Mouse (Mus musculus) forebrain, embryonic 10.5 days (tissue): ENCODE measurements at regions not wholly inside any gene's neighbourhood (a gene's known extent, or its start where the extent isn't known, plus 50 kb on each side); places are given as distances from the start of the nearest gene placed in this dataset.
"Not testable (repeated sequence)": the region's sequence is repeated elsewhere in the genome, so short reads cannot be mapped to it uniquely, and the experiment has no call there.

ENCODE experiments used
- DNase-seq: peaks from one replicate; pipeline ENCODE4 v3.0.0-alpha.2; 2017; ENCODE audit warnings: low spot score; ENCODE audit errors: extremely low spot score
- H3K27ac ChIP-seq: fragments of 300-500 bp; sonication (generic); 2 replicates; pipeline ENCODE4 v1.5.1; 2016; ENCODE audit warnings: mild to moderate bottlenecking
- H3K27me3 ChIP-seq: fragments of 300-500 bp; sonication (generic); 2 replicates; pipeline ENCODE4 v1.6.1; 2016; ENCODE audit warnings: mild to moderate bottlenecking; ENCODE audit not compliant: poor library complexity, severe bottlenecking
- H3K36me3 ChIP-seq: fragments of 300-500 bp; sonication (generic); replicated peaks from 2 replicates; pipeline ENCODE4 v1.6.1; 2016; ENCODE audit warnings: mild to moderate bottlenecking, moderate library complexity
- H3K4me1 ChIP-seq: fragments of 300-500 bp; sonication (generic); 2 replicates; pipeline ENCODE4 v1.6.1; 2016
- H3K4me3 ChIP-seq: fragments of 300-500 bp; sonication (generic); 2 replicates; pipeline ENCODE4 v1.5.1; 2016; ENCODE audit warnings: mild to moderate bottlenecking, moderate library complexity
- H3K9me3 ChIP-seq: fragments of 300-500 bp; sonication (generic); 2 replicates; pipeline ENCODE4 v1.6.1; 2016; ENCODE audit warnings: mild to moderate bottlenecking, moderate library complexity
- WGBS: fragments of 180-500 bp; shearing (Covaris S2); methylation state at CpG from one replicate; pipeline ENCODE4 v1.1.7; 2016; 5-methylcytosine and 5-hydroxymethylcytosine counted together

GRCm38 (mm10) chr1:7671566-7671965 lies 2863.9 kb downstream of the Gm37988 start:
- no peak for DNase-seq
- H3K27me3 ChIP-seq: no peaks in the 10 kb centered on the region
- H3K9me3 ChIP-seq: no peaks in the 10 kb centered on the region
- H3K36me3 ChIP-seq: no peaks in the 10 kb centered on the region
- H3K4me3 ChIP-seq: no peak overlapping the region
- H3K27ac ChIP-seq: no peak overlapping the region
- no peaks in the 10 kb centered on the region for H3K4me1 ChIP-seq

GRCm38 (mm10) chr1:7709206-7709605 lies 2901.5 kb downstream of the Gm37988 start:
- H3K9me3 ChIP-seq: peaks cover 18% of the 10 kb centered on the region
- not testable (repeated sequence) for H3K4me3 ChIP-seq
- WGBS: 91% methylated on average over 6 of the region's 6 CpGs

GRCm38 (mm10) chr1:7732725-7733124 lies 2925.0 kb downstream of the Gm37988 start:
- no peak overlapping the region for H3K4me3 ChIP-seq
- no peak for DNase-seq
- H3K36me3 ChIP-seq: no peaks in the 10 kb centered on the region
- H3K4me1 ChIP-seq: no peaks in the 10 kb centered on the region
- no peak overlapping the region for H3K27ac ChIP-seq
- H3K9me3 ChIP-seq: no peaks in the 10 kb centered on the region
- H3K27me3 ChIP-seq: no peaks in the 10 kb centered on the region
- WGBS: 63% methylated on average over 1 of the region's 1 CpGs

More at GRCm38 (mm10) chr1:7709206-7709605, 2901.5 kb downstream of the Gm37988 start:
- H3K36me3 ChIP-seq, H3K27ac ChIP-seq, H3K27me3 ChIP-seq, DNase-seq, H3K4me1 ChIP-seq: not testable (repeated sequence)

GRCm38 (mm10) chr1:7737331-7737730 lies 2929.6 kb downstream of the Gm37988 start:
- Histone ChIP-seq H3K36me3 (no peaks in the 10 kb centered on the region), H3K27me3 (no peaks in the 10 kb centered on the region), H3K27ac (no peak overlapping the region), H3K9me3 (no peaks in the 10 kb centered on the region), H3K4me1 (no peaks in the 10 kb centered on the region), H3K4me3 (no peak overlapping the region)
- WGBS: 87% methylated on average over 4 of the region's 4 CpGs
- DNase-seq: no peak

- Histone ChIP-seq H3K36me3 (no peaks in the 10 kb centered on the region), H3K27me3 (no peaks in the 10 kb centered on the region), H3K9me3 (no peaks in the 10 kb centered on the region), H3K27ac (no peak overlapping the region), H3K4me3 (no peak overlapping the region), H3K4me1 (no peaks in the 10 kb centered on the region)
- 87% methylated on average over 5 of the region's 5 CpGs for WGBS
- DNase-seq: no peak
Observed at GRCm38 (mm10) chr1:7745887-7746286, 2938.2 kb downstream of the Gm37988 start.

GRCm38 (mm10) chr1:7776720-7777119 lies 2969.0 kb downstream of the Gm37988 start:
- Histone ChIP-seq H3K4me1 (peaks cover 28% of the 10 kb centered on the region), H3K36me3 (no peaks in the 10 kb centered on the region), H3K9me3 (no peaks in the 10 kb centered on the region), H3K27ac (no peak overlapping the region), H3K27me3 (no peaks in the 10 kb centered on the region), H3K4me3 (no peak overlapping the region)
- DNase-seq: no peak
- 11% methylated on average over 1 of the region's 1 CpGs for WGBS

- DNase-seq: peak; percentile 42
- Histone ChIP-seq H3K27ac (peak overlapping the region; percentile 63; the same call in 1 of the 2 replicates), H3K4me3 (peak overlapping the region; percentile 20; the same call in 1 of the 2 replicates)
Observed at GRCm38 (mm10) chr1:7777191-7778044, 2969.7 kb downstream of the Gm37988 start.

GRCm38 (mm10) chr1:7778045-7778565 lies 2970.4 kb downstream of the Gm37988 start:
- not testable (repeated sequence) for H3K4me3 ChIP-seq, H3K27me3 ChIP-seq, H3K9me3 ChIP-seq, H3K36me3 ChIP-seq, DNase-seq, H3K27ac ChIP-seq
- H3K4me1 ChIP-seq: peaks cover 28% of the 10 kb centered on the region
- WGBS: 43% methylated on average over 5 of the region's 5 CpGs

More at GRCm38 (mm10) chr1:7777191-7778044, 2969.7 kb downstream of the Gm37988 start:
- no peaks in the 10 kb centered on the region for H3K27me3 ChIP-seq
- 7% methylated on average over 11 of the region's 11 CpGs for WGBS
- no peaks in the 10 kb centered on the region for H3K36me3 ChIP-seq
- no peaks in the 10 kb centered on the region for H3K9me3 ChIP-seq
- peaks cover 28% of the 10 kb centered on the region for H3K4me1 ChIP-seq

- WGBS: 85% methylated on average over 2 of the region's 2 CpGs
- no peaks in the 10 kb centered on the region for H3K27me3 ChIP-seq
Observed at GRCm38 (mm10) chr1:7778657-7779056, 2971.0 kb downstream of the Gm37988 start.

GRCm38 (mm10) chr1:7823969-7824368 lies 3016.3 kb downstream of the Gm37988 start:
- DNase-seq: no peak
- H3K27me3 ChIP-seq: no peaks in the 10 kb centered on the region
- no peaks in the 10 kb centered on the region for H3K9me3 ChIP-seq
- no peaks in the 10 kb centered on the region for H3K36me3 ChIP-seq
- no peak overlapping the region for H3K4me3 ChIP-seq
- H3K4me1 ChIP-seq: no peaks in the 10 kb centered on the region
- WGBS: 98% methylated on average over 2 of the region's 2 CpGs
- no peak overlapping the region for H3K27ac ChIP-seq

More at GRCm38 (mm10) chr1:7778657-7779056, 2971.0 kb downstream of the Gm37988 start:
- no peak overlapping the region for H3K4me3 ChIP-seq
- H3K27ac ChIP-seq: no peak overlapping the region
- H3K36me3 ChIP-seq: no peaks in the 10 kb centered on the region
- H3K9me3 ChIP-seq: 0 out of 2 replicates have a peak, but pooled peaks cover 2% of the 10 kb centered on the region
- DNase-seq: no peak
- peaks cover 28% of the 10 kb centered on the region for H3K4me1 ChIP-seq
